Comparison of ENCODE assay signal across 32 mouse cellular contexts in the genomic region with DNA sequence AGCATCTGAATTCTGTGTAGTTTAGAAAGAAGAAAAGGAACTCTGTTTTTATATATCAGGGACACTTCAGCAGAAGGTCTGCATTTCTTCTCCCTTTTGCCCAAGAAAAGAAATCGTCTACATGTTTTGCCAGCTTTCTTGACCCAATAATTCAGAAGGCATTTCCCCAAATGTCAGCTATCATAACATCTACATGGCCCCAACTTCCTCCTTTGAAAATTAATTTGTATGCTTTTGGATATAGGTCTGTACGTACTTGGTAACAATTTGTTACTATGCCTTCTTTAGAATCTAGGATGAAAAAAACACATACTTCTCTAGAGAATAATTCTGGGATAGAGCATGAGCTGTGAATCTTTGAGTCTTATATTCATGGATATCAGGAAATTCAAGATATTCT. TPM values are rescaled to one million over a fixed set of nuclear protein-coding genes. Genes with fewer than 3 reads are reported as not detected.
"Had no signal": no experiment of that assay in that cellular context is flagged by ENCODE, and none has a peak within 500 bp of the region (broad histone marks: within the 10 kb centered on the region; RNA-seq: fewer than 3 reads in every experiment).

No protein-coding gene starts in this region.

- H3K36me3 ChIP-seq: heart, embryonic 12.5 days; heart, embryonic 13.5 days; heart, embryonic 15.5 days; hindbrain, embryonic 10.5 days; hindbrain, embryonic 12.5 days; hindbrain, embryonic 13.5 days; hindbrain, embryonic 15.5 days; intestine, embryonic 15.5 days; kidney, embryonic 15.5 days had no signal

- H3K27me3 ChIP-seq: heart, embryonic 12.5 days; heart, embryonic 13.5 days; heart, embryonic 15.5 days; hindbrain, embryonic 12.5 days; hindbrain, embryonic 13.5 days; hindbrain, embryonic 15.5 days; intestine, embryonic 15.5 days; kidney, embryonic 15.5 days had no signal

- DNase-seq: heart, postnatal 10 days; heart, postnatal 14 days; heart, postnatal 36 days; heart, postnatal 4 days; kidney, adult 11 months; kidney, adult 18-20 months; kidney, adult 2 months; kidney, adult 8-10 months; kidney, adult 9 months; kidney, postnatal 10 days; kidney, postnatal 14 days; kidney, postnatal 25 days; kidney, postnatal 36 days; kidney, postnatal 4 days; layer of hippocampus, adult 9-11 months; layer of hippocampus, postnatal 36 days had no signal

- H3K27ac ChIP-seq: heart, embryonic 13.5 days; heart, embryonic 15.5 days; hindbrain, embryonic 10.5 days; hindbrain, embryonic 12.5 days; hindbrain, embryonic 13.5 days; hindbrain, embryonic 14.5 days; hindbrain, embryonic 15.5 days; hindbrain, postnatal 0 days; intestine, embryonic 15.5 days; kidney, embryonic 15.5 days; kidney, postnatal 0 days; layer of hippocampus, adult 2 months; left cerebral cortex, adult 2 months had no signal

- H3K4me1 ChIP-seq: heart, embryonic 15.5 days; hindbrain, embryonic 10.5 days; hindbrain, embryonic 12.5 days; hindbrain, embryonic 13.5 days; hindbrain, embryonic 15.5 days; intestine, embryonic 15.5 days; kidney, embryonic 15.5 days had no signal

- H3K9ac ChIP-seq: heart, embryonic 12.5 days; heart, embryonic 13.5 days; heart, embryonic 15.5 days; hindbrain, embryonic 12.5 days; hindbrain, embryonic 13.5 days; hindbrain, embryonic 14.5 days; hindbrain, embryonic 15.5 days; intestine, embryonic 15.5 days; kidney, embryonic 15.5 days had no signal

- H3K9me3 ChIP-seq: heart, embryonic 12.5 days; heart, embryonic 13.5 days; heart, embryonic 15.5 days; hindbrain, embryonic 12.5 days; hindbrain, embryonic 13.5 days; hindbrain, embryonic 15.5 days; intestine, embryonic 15.5 days; kidney, embryonic 15.5 days had no signal

- H3K4me3 ChIP-seq: heart, embryonic 12.5 days; heart, embryonic 13.5 days; heart, embryonic 15.5 days; hindbrain, embryonic 10.5 days; hindbrain, embryonic 12.5 days; hindbrain, embryonic 13.5 days; hindbrain, embryonic 15.5 days; intestine, embryonic 15.5 days; kidney, embryonic 15.5 days; layer of hippocampus, adult 2 months; left cerebral cortex, adult 2 months had no signal

RNA-seq across cellular contexts. Expression of a gene that starts 34.0 kb away (rescaled TPM):
- total RNA-seq: hindbrain, postnatal 0 days had no signal
- polyA plus RNA-seq: inflammation-experienced regulatory T-cells, adult 6 months; large intestine, adult 2 months had no signal
